Mouse (Mus musculus) G1E (cell line): ENCODE results near the gene L3mbtl1.

Experiments
- CTCF ChIP-seq: IDR thresholded peaks from 2 replicates; pipeline ENCODE4 v1.5.1; 2012; ENCODE audit warnings: low read depth, low read length, inconsistent platforms, mixed read lengths
- GATA1 ChIP-seq: IDR thresholded peaks from 2 replicates; pipeline ENCODE4 v1.6.1; 2012; ENCODE audit warnings: borderline replicate concordance, low read length, inconsistent platforms, mixed read lengths

DNA sequence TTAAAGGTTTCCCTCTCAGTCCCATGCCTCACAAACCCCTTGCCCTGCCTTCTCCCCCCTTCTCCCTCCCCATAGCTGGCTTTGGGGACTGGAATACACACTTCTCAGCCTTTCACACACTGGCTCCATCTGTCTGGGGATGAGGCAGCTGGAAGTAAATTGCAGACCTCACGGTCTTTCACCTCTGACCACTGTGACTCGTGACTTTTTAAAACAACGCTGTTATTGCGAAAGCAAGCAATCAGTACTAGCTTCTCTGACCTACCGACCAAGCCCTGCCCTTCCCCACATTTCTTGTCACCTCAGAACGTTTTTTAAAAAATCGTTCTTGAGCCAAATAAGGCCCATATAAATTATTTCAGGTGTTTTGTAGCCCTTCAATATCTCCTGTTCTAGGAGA lies 29.5 kb downstream of the L3mbtl1 start:
- TF ChIP-seq CTCF, result no peak
- TF ChIP-seq GATA1, result no peak
